Mouse (Mus musculus) layer of hippocampus, postnatal 25 days (tissue): Measurements from ENCODE around the gene Rev3l. TPM values are rescaled to one million over a fixed set of nuclear protein-coding genes. Genes with fewer than 3 reads are reported as not detected.

Experiments used
- total RNA-seq, 2 experiments: library from RNA; stranded (reverse); gene quantifications; 2 replicates each; pipeline ENCODE4 v1.2.3; 2021

Rev3l gene
- total RNA-seq, 2 experiments from 2014 or later: 33.9 to 43.4 TPM

Other genes with a start within 250 kb of the Rev3l start
- 1 to 10 TPM; 1.9 to 2.0 TPM for gene Traf3ip2, start 119.2 kb upstream of the Rev3l start, total RNA-seq
- 1 to 10 TPM; 7.5 to 8.6 TPM for gene Mfsd4b4, start 167.1 kb downstream of the Rev3l start, total RNA-seq
- gene Mfsd4b2, start 194.8 kb downstream of the Rev3l start, total RNA-seq: under 1 TPM; 0.34 to 0.68 TPM
- gene Mfsd4b3, start 228.0 kb downstream of the Rev3l start, total RNA-seq: under 1 TPM in 1 of 2 experiments, not detected in 1; 0.22 TPM